ENCODE assay signal across 16 mouse cellular contexts in genomic region chr16:67182958-67183357, GRCm38 (mm10).
A peak's percentile ranks its signal among the peaks of the same experiment; 100 is the strongest.
DNase-seq lines count a peak whose midpoint lies in the region; ATAC-seq lines count a peak whose summit lies in the region.
"Had no signal": no experiment of that assay in that cellular context is flagged by ENCODE, and none has a peak within 500 bp of the region (broad histone marks: within the 10 kb centered on the region; RNA-seq: fewer than 3 reads in every experiment).

No protein-coding gene starts in this region.

- no peak overlapping the region for H3K4me2 ChIP-seq in forebrain, embryonic 13.5 days
- H3K4me2 ChIP-seq in forebrain, embryonic 11.5 days (ENCODE audit: low read depth, low read length, severe bottlenecking) = no peak overlapping the region
- H3K4me2 ChIP-seq in midbrain, embryonic 15.5 days = no peak overlapping the region
- H3K4me2 ChIP-seq in midbrain, embryonic 11.5 days = no peak overlapping the region
- H3K4me2 ChIP-seq in midbrain, embryonic 16.5 days (ENCODE audit: low read length) = no peak overlapping the region
- H3K4me2 ChIP-seq: embryonic facial prominence, embryonic 13.5 days; heart, embryonic 13.5 days; hindbrain, embryonic 15.5 days had no signal

- H3K9ac ChIP-seq in forebrain, embryonic 13.5 days = no peak overlapping the region
- H3K9ac ChIP-seq in forebrain, embryonic 11.5 days (ENCODE audit: low read length) = no peak overlapping the region
- no peak overlapping the region for H3K9ac ChIP-seq in midbrain, embryonic 15.5 days
- no peak overlapping the region for H3K9ac ChIP-seq in midbrain, embryonic 11.5 days (ENCODE audit: low read length)
- no peak overlapping the region for H3K9ac ChIP-seq in midbrain, embryonic 16.5 days (ENCODE audit: low read depth, low read length)
- H3K9ac ChIP-seq: embryonic facial prominence, embryonic 13.5 days; heart, embryonic 13.5 days; hindbrain, embryonic 15.5 days had no signal

- ATAC-seq in forebrain, embryonic 13.5 days = peak; percentile 58; the same call in 1 of the 2 replicates
- ATAC-seq in forebrain, embryonic 11.5 days (replicated peaks; ENCODE audit: low FRiP score) = no peak
- peak; percentile 69; the same call in 1 of the 2 replicates for ATAC-seq in midbrain, embryonic 15.5 days (replicated peaks)
- ATAC-seq in midbrain, embryonic 11.5 days (ENCODE audit: low FRiP score) = no peak
- ATAC-seq in midbrain, embryonic 16.5 days = peak; percentile 36; the same call in 1 of the 2 replicates

- no peak overlapping the region for H3K4me3 ChIP-seq in forebrain, embryonic 13.5 days
- H3K4me3 ChIP-seq in forebrain, embryonic 11.5 days (ENCODE audit: low read depth, low read length) = no peak overlapping the region
- H3K4me3 ChIP-seq in midbrain, embryonic 15.5 days = no peak overlapping the region
- no peak overlapping the region for H3K4me3 ChIP-seq in midbrain, embryonic 11.5 days (ENCODE audit: low read depth, low read length)
- H3K4me3 ChIP-seq in midbrain, embryonic 16.5 days (ENCODE audit: low read depth, low read length) = no peak overlapping the region
- H3K4me3 ChIP-seq: embryonic facial prominence, embryonic 13.5 days; heart, embryonic 13.5 days; hindbrain, embryonic 15.5 days had no signal

- no peaks in the 10 kb centered on the region for H3K9me3 ChIP-seq in forebrain, embryonic 13.5 days (replicated peaks)
- H3K9me3 ChIP-seq in forebrain, embryonic 11.5 days (ENCODE audit: control insufficient read depth, low read length) = no peaks in the 10 kb centered on the region
- no peaks in the 10 kb centered on the region for H3K9me3 ChIP-seq in midbrain, embryonic 15.5 days
- no peaks in the 10 kb centered on the region for H3K9me3 ChIP-seq in midbrain, embryonic 11.5 days (ENCODE audit: control insufficient read depth, low read length)
- no peaks in the 10 kb centered on the region for H3K9me3 ChIP-seq in midbrain, embryonic 16.5 days (replicated peaks; ENCODE audit: control insufficient read depth, low read length, poor library complexity, severe bottlenecking)
- H3K9me3 ChIP-seq: embryonic facial prominence, embryonic 13.5 days; heart, embryonic 13.5 days; hindbrain, embryonic 15.5 days had no signal

- 82% methylated on average over 5 of the region's 5 CpGs for WGBS in forebrain, embryonic 13.5 days
- 84% methylated on average over 5 of the region's 5 CpGs for WGBS in forebrain, embryonic 11.5 days
- WGBS in midbrain, embryonic 15.5 days = 60% methylated on average over 5 of the region's 5 CpGs
- 89% methylated on average over 5 of the region's 5 CpGs for WGBS in midbrain, embryonic 11.5 days
- WGBS in midbrain, embryonic 16.5 days = 59% methylated on average over 5 of the region's 5 CpGs

- no peaks in the 10 kb centered on the region for H3K36me3 ChIP-seq in forebrain, embryonic 13.5 days (ENCODE audit: poor library complexity, severe bottlenecking)
- H3K36me3 ChIP-seq in forebrain, embryonic 11.5 days (ENCODE audit: control insufficient read depth, insufficient read depth, low read length) = no peaks in the 10 kb centered on the region
- no peaks in the 10 kb centered on the region for H3K36me3 ChIP-seq in midbrain, embryonic 15.5 days (replicated peaks)
- no peaks in the 10 kb centered on the region for H3K36me3 ChIP-seq in midbrain, embryonic 11.5 days (ENCODE audit: control insufficient read depth, insufficient read depth, low read length)
- H3K36me3 ChIP-seq in midbrain, embryonic 16.5 days (ENCODE audit: control insufficient read depth, insufficient read depth, low read length) = no peaks in the 10 kb centered on the region
- H3K36me3 ChIP-seq: embryonic facial prominence, embryonic 13.5 days; heart, embryonic 13.5 days; hindbrain, embryonic 15.5 days had no signal

- DNase-seq in forebrain, embryonic 11.5 days (ENCODE audit: low spot score) = no peak
- DNase-seq in midbrain, embryonic 11.5 days (ENCODE audit: low spot score, missing footprints) = no peak
- DNase-seq in ovary, adult 18-20 months (ENCODE audit: low spot score) = no peak
- no peak for DNase-seq in kidney, postnatal 25 days
- DNase-seq: adrenal gland, postnatal 14 days; cerebellum, adult 18-20 months; cerebellum, adult 9-11 months; cerebellum, postnatal 36 days; gastrocnemius, postnatal 14 days; heart, postnatal 36 days had no signal

- H3K27me3 ChIP-seq in forebrain, embryonic 13.5 days = no peaks in the 10 kb centered on the region
- H3K27me3 ChIP-seq in forebrain, embryonic 11.5 days (ENCODE audit: control insufficient read depth, insufficient read depth, low read length) = no peaks in the 10 kb centered on the region
- no peaks in the 10 kb centered on the region for H3K27me3 ChIP-seq in midbrain, embryonic 15.5 days (replicated peaks)
- H3K27me3 ChIP-seq in midbrain, embryonic 11.5 days (ENCODE audit: control insufficient read depth, insufficient read depth, low read length) = no peaks in the 10 kb centered on the region
- no peaks in the 10 kb centered on the region for H3K27me3 ChIP-seq in midbrain, embryonic 16.5 days (ENCODE audit: control insufficient read depth, insufficient read depth, low read depth, low read length)
- H3K27me3 ChIP-seq: embryonic facial prominence, embryonic 13.5 days; heart, embryonic 13.5 days; hindbrain, embryonic 15.5 days had no signal

- H3K4me1 ChIP-seq in forebrain, embryonic 13.5 days = no peaks in the 10 kb centered on the region
- H3K4me1 ChIP-seq in forebrain, embryonic 11.5 days (replicated peaks; ENCODE audit: control insufficient read depth, insufficient read depth, low read length) = no peaks in the 10 kb centered on the region
- H3K4me1 ChIP-seq in midbrain, embryonic 15.5 days = no peaks in the 10 kb centered on the region
- H3K4me1 ChIP-seq in midbrain, embryonic 11.5 days (ENCODE audit: control insufficient read depth, insufficient read depth, low read length) = no peaks in the 10 kb centered on the region
- H3K4me1 ChIP-seq in midbrain, embryonic 16.5 days (ENCODE audit: control insufficient read depth, insufficient read depth, low read length) = no peaks in the 10 kb centered on the region
- H3K4me1 ChIP-seq: embryonic facial prominence, embryonic 13.5 days; heart, embryonic 13.5 days; hindbrain, embryonic 15.5 days had no signal

- H3K27ac ChIP-seq in forebrain, embryonic 13.5 days = no peak overlapping the region
- no peak overlapping the region for H3K27ac ChIP-seq in forebrain, embryonic 11.5 days (ENCODE audit: low read depth, low read length)
- H3K27ac ChIP-seq in midbrain, embryonic 15.5 days = 0 out of 2 replicates have a peak overlapping the region, but pooled peaks have one; percentile 17
- no peak overlapping the region for H3K27ac ChIP-seq in midbrain, embryonic 11.5 days (ENCODE audit: low read depth, low read length)
- H3K27ac ChIP-seq in midbrain, embryonic 16.5 days (ENCODE audit: low read length) = no peak overlapping the region
- H3K27ac ChIP-seq: embryonic facial prominence, embryonic 13.5 days; heart, embryonic 13.5 days; hindbrain, embryonic 15.5 days had no signal

Comparison
In these comparisons a context has a peak if more than half of its experiments do, and no peak if none do; other contexts are left out.
1. ATAC-seq: peak in forebrain, embryonic 13.5 days (single experiment), midbrain, embryonic 15.5 days (single experiment) and midbrain, embryonic 16.5 days (single experiment); none in forebrain, embryonic 11.5 days (single experiment) and midbrain, embryonic 11.5 days (single experiment).